18 mouse cellular contexts compared by ENCODE assay signal in the genomic region with DNA sequence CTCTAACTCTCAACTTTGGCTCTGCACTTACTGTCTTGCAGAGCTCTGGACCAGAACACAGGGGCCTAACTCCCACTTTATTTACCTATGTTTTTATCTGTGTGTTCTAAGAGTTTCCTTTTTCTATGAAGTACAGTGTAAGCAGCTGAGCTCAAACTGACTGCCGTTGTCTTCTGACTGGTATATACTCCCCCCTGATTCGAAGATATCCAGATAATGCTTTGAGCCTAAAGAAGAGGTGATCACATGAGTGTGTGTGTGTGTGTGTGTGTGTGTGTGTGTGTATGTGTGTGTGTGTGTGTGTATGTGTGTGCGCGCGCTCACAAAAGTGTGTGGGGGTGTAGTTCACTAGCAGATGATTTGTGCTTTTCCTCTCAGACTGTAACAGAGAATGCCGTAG.
DNase-seq lines count a peak whose midpoint lies in the region; ATAC-seq lines count a peak whose summit lies in the region.
"Had no signal": no experiment of that assay in that cellular context is flagged by ENCODE, and none has a peak within 500 bp of the region (broad histone marks: within the 10 kb centered on the region; RNA-seq: fewer than 3 reads in every experiment).

No protein-coding gene starts in this region.

- intact Hi-C loops in gastrocnemius, postnatal 14 days (cut with DNase I; ENCODE audit: low total_unique reads), result no loop called here

- no peak for ATAC-seq in liver, embryonic 11.5 days (replicated peaks; ENCODE audit: low FRiP score)
- ATAC-seq in liver, embryonic 12.5 days, result no peak
- no peak for ATAC-seq in liver, embryonic 15.5 days (ENCODE audit: insufficient read depth)
- ATAC-seq: forebrain, embryonic 16.5 days had no signal

- no peak overlapping the region for H3K9ac ChIP-seq in liver, embryonic 11.5 days (ENCODE audit: low read depth, low read length)
- H3K9ac ChIP-seq in liver, embryonic 12.5 days, result peak overlapping the region; percentile 33; the same call in 1 of the 2 replicates
- H3K9ac ChIP-seq in liver, embryonic 15.5 days, result 0 out of 2 replicates have a peak overlapping the region, but pooled peaks have one; percentile 7
- H3K9ac ChIP-seq: embryonic facial prominence, embryonic 12.5 days; hindbrain, embryonic 12.5 days had no signal

- peak overlapping the region; percentile 58 for H3K4me2 ChIP-seq in liver, embryonic 11.5 days
- peak overlapping the region; percentile 69 for H3K4me2 ChIP-seq in liver, embryonic 12.5 days
- H3K4me2 ChIP-seq in liver, embryonic 15.5 days, result peak overlapping the region; percentile 60
- H3K4me2 ChIP-seq: embryonic facial prominence, embryonic 12.5 days; hindbrain, embryonic 12.5 days had no signal

- H3K4me3 ChIP-seq in liver, embryonic 11.5 days (ENCODE audit: low read depth, low read length), result no peak overlapping the region
- no peak overlapping the region for H3K4me3 ChIP-seq in liver, embryonic 12.5 days
- no peak overlapping the region for H3K4me3 ChIP-seq in liver, embryonic 15.5 days (replicated peaks)
- H3K4me3 ChIP-seq: embryonic facial prominence, embryonic 12.5 days; hindbrain, embryonic 12.5 days had no signal

- peaks cover 56% of the 10 kb centered on the region for H3K4me1 ChIP-seq in liver, embryonic 11.5 days (replicated peaks; ENCODE audit: control insufficient read depth, insufficient read depth, low read length)
- H3K4me1 ChIP-seq in liver, embryonic 12.5 days, result peaks cover 96% of the 10 kb centered on the region
- H3K4me1 ChIP-seq in liver, embryonic 15.5 days (replicated peaks), result peaks cover 92% of the 10 kb centered on the region
- H3K4me1 ChIP-seq: embryonic facial prominence, embryonic 12.5 days had no signal

- no peaks in the 10 kb centered on the region for H3K36me3 ChIP-seq in liver, embryonic 11.5 days (ENCODE audit: control insufficient read depth, insufficient read depth, low read length)
- H3K36me3 ChIP-seq in liver, embryonic 12.5 days, result peaks cover 6% of the 10 kb centered on the region; the same call in 1 of the 2 replicates
- H3K36me3 ChIP-seq in liver, embryonic 15.5 days (replicated peaks), result 0 out of 2 replicates have a peak, but pooled peaks cover 7% of the 10 kb centered on the region
- H3K36me3 ChIP-seq: embryonic facial prominence, embryonic 12.5 days; hindbrain, embryonic 12.5 days had no signal

- WGBS in liver, embryonic 11.5 days, result 79% methylated on average over 6 of the region's 6 CpGs
- 73% methylated on average over 6 of the region's 6 CpGs for WGBS in liver, embryonic 12.5 days (ENCODE audit: insufficient replicate concordance)
- 70% methylated on average over 6 of the region's 6 CpGs for WGBS in liver, embryonic 15.5 days (ENCODE audit: insufficient replicate concordance)

- peak overlapping the region; percentile 70 for H3K27ac ChIP-seq in liver, embryonic 11.5 days (ENCODE audit: low read depth, low read length)
- H3K27ac ChIP-seq in liver, embryonic 12.5 days, result peak overlapping the region; percentile 86
- peak overlapping the region; percentile 77 for H3K27ac ChIP-seq in liver, embryonic 15.5 days (replicated peaks)
- H3K27ac ChIP-seq: embryonic facial prominence, embryonic 12.5 days; hindbrain, embryonic 12.5 days had no signal

- H3K9me3 ChIP-seq in liver, embryonic 11.5 days (ENCODE audit: control insufficient read depth, low read length), result no peaks in the 10 kb centered on the region
- no peaks in the 10 kb centered on the region for H3K9me3 ChIP-seq in liver, embryonic 12.5 days (replicated peaks)
- no peaks in the 10 kb centered on the region for H3K9me3 ChIP-seq in liver, embryonic 15.5 days (replicated peaks)
- H3K9me3 ChIP-seq: embryonic facial prominence, embryonic 12.5 days; hindbrain, embryonic 12.5 days had no signal

- H3K27me3 ChIP-seq in liver, embryonic 11.5 days (replicated peaks; ENCODE audit: control insufficient read depth, insufficient read depth, low read length), result no peaks in the 10 kb centered on the region
- H3K27me3 ChIP-seq in liver, embryonic 12.5 days (replicated peaks), result no peaks in the 10 kb centered on the region
- H3K27me3 ChIP-seq in liver, embryonic 15.5 days, result no peaks in the 10 kb centered on the region
- H3K27me3 ChIP-seq: embryonic facial prominence, embryonic 12.5 days; hindbrain, embryonic 12.5 days had no signal

- DNase-seq in liver, embryonic 11.5 days (ENCODE audit: low spot score), result no peak
- DNase-seq in liver, result no peak
- DNase-seq in naive thymus-derived CD4-positive, alpha-beta T cell, adult 2 months (ENCODE audit: low read depth), result peak; percentile 36
- no peak for DNase-seq in ovary, postnatal 10 days (ENCODE audit: low spot score)
- no peak for DNase-seq in gastrocnemius, postnatal 14 days
- DNase-seq: adrenal gland, postnatal 10 days; cerebellum, adult 11 months; cerebellum, adult 8-10 months; cerebellum, postnatal 14 days; embryo, embryonic 11 days; gastrocnemius, postnatal 10 days; heart, postnatal 10 days; heart, postnatal 4 days had no signal
